Mouse (Mus musculus): ENCODE results near the gene Gm29609.

Gm29609 gene

GRCm38 (mm10) chr5:31197072-31197471 is 17.4 kb upstream of the Gm29609 start:
- no peak for DNase-seq

- DNase-seq, result no peak
Measured at GRCm38 (mm10) chr5:31196207-31196606, 16.5 kb upstream of the Gm29609 start.

GRCm38 (mm10) chr5:31195671-31196070 is 16.0 kb upstream of the Gm29609 start:
- no peak for DNase-seq

GRCm38 (mm10) chr5:31194486-31195485 is 15.1 kb upstream of the Gm29609 start:
- no peak for DNase-seq

- DNase-seq, result no peak
Measured at GRCm38 (mm10) chr5:31193631-31194281, 14.0 kb upstream of the Gm29609 start.

GRCm38 (mm10) chr5:31192939-31193630 is 13.4 kb upstream of the Gm29609 start, which contains the start of the genes Snx17 and Eif2b4:
Gene Snx17 (plus strand): TSS chr5:31193227.
Gene Eif2b4 (minus strand): TSS chr5:31193430.
- DNase-seq, result peak; percentile 100

- no peak for DNase-seq
Measured at GRCm38 (mm10) chr5:31192045-31192938, 12.6 kb upstream of the Gm29609 start.

GRCm38 (mm10) chr5:31190201-31190600 is 10.5 kb upstream of the Gm29609 start:
- no peak for DNase-seq

GRCm38 (mm10) chr5:31188223-31188840 is 8.6 kb upstream of the Gm29609 start:
- DNase-seq, result no peak

- DNase-seq, result no peak
Measured at GRCm38 (mm10) chr5:31183678-31184077, 4.0 kb upstream of the Gm29609 start.

- no peak for DNase-seq
Measured at GRCm38 (mm10) chr5:31181183-31181770, 1.6 kb upstream of the Gm29609 start.

GRCm38 (mm10) chr5:31179301-31179765 is 378 bp downstream of the Gm29609 start:
- DNase-seq, result no peak

GRCm38 (mm10) chr5:31168630-31169029 is 11.1 kb downstream of the Gm29609 start:
- DNase-seq, result no peak

GRCm38 (mm10) chr5:31164878-31165277 is 14.8 kb downstream of the Gm29609 start:
- no peak for DNase-seq

- DNase-seq, result no peak
Measured at GRCm38 (mm10) chr5:31162462-31162861, 17.2 kb downstream of the Gm29609 start.

GRCm38 (mm10) chr5:31154152-31154553 is 25.6 kb downstream of the Gm29609 start, which contains the start of gene Mpv17:
Gene Mpv17 (minus strand): TSS chr5:31154251.
- peak; percentile 89 for DNase-seq

- DNase-seq, result no peak
Measured at GRCm38 (mm10) chr5:31153516-31154151, 26.1 kb downstream of the Gm29609 start.

- no peak for DNase-seq
Measured at GRCm38 (mm10) chr5:31151746-31152145, 28.0 kb downstream of the Gm29609 start.

- no peak for DNase-seq
Measured at GRCm38 (mm10) chr5:31149781-31150180, 29.9 kb downstream of the Gm29609 start.

GRCm38 (mm10) chr5:31138968-31139425 is 40.7 kb downstream of the Gm29609 start:
- DNase-seq, result no peak

All from kidney, adult 18-20 months (tissue).